ENCODE assay signal across 15 mouse cellular contexts in the genomic region with DNA sequence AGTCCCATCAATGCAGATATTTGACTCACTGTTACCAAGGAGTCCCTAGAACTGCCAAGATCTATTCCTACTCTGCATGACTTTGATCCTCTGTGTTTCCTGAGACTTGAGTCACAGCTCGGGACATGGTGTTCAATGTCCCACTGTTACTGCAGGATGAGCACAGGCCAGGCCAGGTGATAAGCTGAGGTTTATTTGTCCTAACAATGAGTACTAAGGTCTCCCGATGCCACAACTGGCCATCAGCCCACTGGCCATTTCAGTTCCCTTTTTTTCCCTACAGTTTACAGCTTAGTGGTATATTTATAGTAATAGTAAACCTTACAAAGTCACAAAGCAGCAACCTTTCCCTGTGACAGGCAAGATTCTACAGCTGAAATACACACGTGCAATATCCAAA.
"Had no signal": no experiment of that assay in that cellular context is flagged by ENCODE, and none has a peak within 500 bp of the region (broad histone marks: within the 10 kb centered on the region; RNA-seq: fewer than 3 reads in every experiment).

No protein-coding gene starts in this region.

- H3K4me1 ChIP-seq: limb, embryonic 12.5 days; midbrain, embryonic 15.5 days; neural tube, embryonic 12.5 days had no signal

- H3K9ac ChIP-seq: limb, embryonic 12.5 days; liver, embryonic 15.5 days; lung, embryonic 14.5 days; midbrain, embryonic 15.5 days; neural tube, embryonic 12.5 days had no signal

- H3K36me3 ChIP-seq: liver, embryonic 15.5 days; midbrain, embryonic 15.5 days had no signal

- H3K4me2 ChIP-seq: limb, embryonic 12.5 days; liver, embryonic 15.5 days; lung, embryonic 14.5 days; midbrain, embryonic 11.5 days; midbrain, embryonic 15.5 days; neural tube, embryonic 12.5 days had no signal

- H3K4me3 ChIP-seq: layer of hippocampus, adult 2 months; limb, embryonic 12.5 days; liver, embryonic 15.5 days; megakaryocyte, embryonic 14.5 days; midbrain, embryonic 15.5 days; neural tube, embryonic 12.5 days had no signal

- H3K27ac ChIP-seq: layer of hippocampus, adult 2 months; limb, embryonic 12.5 days; liver, embryonic 15.5 days; midbrain, embryonic 15.5 days; neural tube, embryonic 12.5 days; stomach, postnatal 0 days had no signal

- DNase-seq: kidney, postnatal 10 days; kidney, postnatal 4 days; liver; lung, embryonic 14.5 days; lung, postnatal 10 days; lung, postnatal 4 days; thymus, postnatal 14 days had no signal

- H3K9me3 ChIP-seq: liver, embryonic 15.5 days; midbrain, embryonic 15.5 days; neural tube, embryonic 12.5 days had no signal

- ATAC-seq: midbrain, embryonic 15.5 days had no signal

- H3K27me3 ChIP-seq: limb, embryonic 12.5 days; liver, embryonic 15.5 days; megakaryocyte, embryonic 14.5 days; midbrain, embryonic 15.5 days; neural tube, embryonic 12.5 days had no signal
